Mouse (Mus musculus) myocyte (in vitro differentiated cells): ENCODE results near the gene Ankrd55. TPM values are rescaled to one million over a fixed set of nuclear protein-coding genes. Genes with fewer than 3 reads are reported as not detected.

Experiments used
- H3K27me3 ChIP-seq: one replicate; pipeline ENCODE4 v1.6.1; 2011; ENCODE audit not compliant: control insufficient read depth, insufficient read depth, insufficient read length
- H3K36me3 ChIP-seq: one replicate; pipeline ENCODE4 v1.6.1; 2011; ENCODE audit not compliant: control insufficient read depth, insufficient read depth
- H3K4me2 ChIP-seq: one replicate; pipeline ENCODE4 v1.6.1; 2011; ENCODE audit warnings: low read depth, control low read depth
- H3K4me3 ChIP-seq: one replicate; pipeline ENCODE4 v1.5.1; 2011; ENCODE audit warnings: mild to moderate bottlenecking, control low read depth, moderate library complexity
- H3K79me2 ChIP-seq: one replicate; pipeline ENCODE4 v1.6.1; 2011; ENCODE audit not compliant: control insufficient read depth, insufficient read depth
- H3ac ChIP-seq: one replicate; pipeline ENCODE4 v1.6.1; 2011; ENCODE audit not compliant: control insufficient read depth, insufficient read length
- CEBPB ChIP-seq: IDR thresholded peaks from 2 replicates; pipeline ENCODE4 v1.6.1; 2011; ENCODE audit warnings: mild to moderate bottlenecking, moderate library complexity; ENCODE audit not compliant: poor library complexity, insufficient read depth, severe bottlenecking
- E2F4 ChIP-seq: IDR thresholded peaks from one replicate; pipeline ENCODE4 v1.6.1; 2011; ENCODE audit warnings: mild to moderate bottlenecking, control low read depth, moderate library complexity; ENCODE audit not compliant: insufficient read depth
- MAX ChIP-seq: IDR thresholded peaks from one replicate; pipeline ENCODE4 v1.6.1; 2011; ENCODE audit warnings: low read depth, mild to moderate bottlenecking, control low read depth
- MYOD1 ChIP-seq, 3 experiments: IDR thresholded peaks; one replicate each; pipeline ENCODE4 v1.6.1; 2011; ENCODE audit warnings: control low read depth in 2 of 3, low read depth in 2 of 3, mild to moderate bottlenecking in 2 of 3, moderate library complexity in 1 of 3; ENCODE audit not compliant: insufficient read length in 2 of 3, control insufficient read depth in 1 of 3
- MYOG ChIP-seq, 3 experiments: IDR thresholded peaks; one replicate each; pipeline ENCODE4 v1.6.1; 2011; ENCODE audit warnings: control low read depth in 2 of 3, low read depth in 2 of 3, mild to moderate bottlenecking in 2 of 3; ENCODE audit not compliant: insufficient read length in 2 of 3, control insufficient read depth in 1 of 3, insufficient read depth in 1 of 3
- POLR2A ChIP-seq: IDR thresholded peaks from one replicate; pipeline ENCODE4 v1.6.1; 2011; ENCODE audit warnings: low read depth, mild to moderate bottlenecking, control low read depth, moderate library complexity; ENCODE audit not compliant: insufficient read length
- POLR2AphosphoS2 ChIP-seq: IDR thresholded peaks from one replicate; pipeline ENCODE4 v1.6.1; 2011; ENCODE audit warnings: low read depth, control low read depth; ENCODE audit not compliant: insufficient read length
- REST ChIP-seq: IDR thresholded peaks from one replicate; pipeline ENCODE4 v1.6.1; 2011; ENCODE audit warnings: mild to moderate bottlenecking, control low read depth, moderate library complexity; ENCODE audit not compliant: insufficient read depth, insufficient read length
- SRF ChIP-seq: IDR thresholded peaks from one replicate; pipeline ENCODE4 v1.6.1; 2011; ENCODE audit warnings: low read depth; ENCODE audit not compliant: control insufficient read depth, insufficient read length
- TCF12 ChIP-seq: IDR thresholded peaks from one replicate; pipeline ENCODE4 v1.6.1; 2011; ENCODE audit warnings: mild to moderate bottlenecking, control low read depth; ENCODE audit not compliant: poor library complexity, insufficient read depth, severe bottlenecking
- TCF3 ChIP-seq: IDR thresholded peaks from one replicate; pipeline ENCODE4 v1.6.1; 2011; ENCODE audit warnings: low read depth, control low read depth; ENCODE audit not compliant: insufficient read length
- USF1 ChIP-seq: IDR thresholded peaks from one replicate; pipeline ENCODE4 v1.6.1; 2011; ENCODE audit warnings: low read depth, mild to moderate bottlenecking, control low read depth, moderate library complexity
- polyA plus RNA-seq: library from polyadenylated mRNA; unstranded; fragments of >200 nt; fragmentation: generic; extraction: Trizol; gene quantifications from one replicate; pipeline ENCODE4 v1.2.1, GENCODE M21; 2012; ENCODE audit warnings: missing spikeins

Ankrd55 gene
- polyA plus RNA-seq, 1 experiment, result 0.59 TPM

GRCm38 (mm10) chr13:112259398-112259797 is 28.9 kb upstream of the Ankrd55 start:
- Histone ChIP-seq H3K27me3 (no peaks in the 10 kb centered on the region), H3K36me3 (no peaks in the 10 kb centered on the region), H3K4me3 (no peak overlapping the region), H3ac (no peak overlapping the region), H3K4me2 (no peak overlapping the region), H3K79me2 (no peaks in the 10 kb centered on the region)
- TF ChIP-seq MYOD1 (IDR thresholded peaks at IDR 0.05; ENCODE audit: control insufficient read depth in 1 of 3, insufficient read length in 2 of 3, low read depth in 2 of 3) (no peak), TCF3 (no peak), REST (no peak), E2F4 (no peak), TCF12 (no peak), MAX (no peak), CEBPB (no peak), SRF (no peak), POLR2AphosphoS2 (no peak), USF1 (no peak), POLR2A (no peak), MYOG (IDR thresholded peaks at IDR 0.05; ENCODE audit: control insufficient read depth in 1 of 3, insufficient read depth in 1 of 3, insufficient read length in 2 of 3, low read depth in 2 of 3) (no peak)

GRCm38 (mm10) chr13:112264666-112265065 is 23.6 kb upstream of the Ankrd55 start:
- Histone ChIP-seq H3K79me2 (no peaks in the 10 kb centered on the region), H3ac (no peak overlapping the region), H3K4me3 (no peak overlapping the region), H3K27me3 (peaks cover 11% of the 10 kb centered on the region), H3K4me2 (no peak overlapping the region), H3K36me3 (no peaks in the 10 kb centered on the region)
- no peak for TF ChIP-seq SRF
- TF ChIP-seq MAX, result no peak
- no peak for TF ChIP-seq E2F4
- TF ChIP-seq USF1, result no peak
- no peak for TF ChIP-seq TCF12
- no peak for TF ChIP-seq MYOG (IDR thresholded peaks at IDR 0.05; ENCODE audit: control insufficient read depth in 1 of 3, insufficient read depth in 1 of 3, insufficient read length in 2 of 3, low read depth in 2 of 3)
- TF ChIP-seq TCF3, result no peak
- TF ChIP-seq REST, result no peak
- TF ChIP-seq POLR2AphosphoS2, result no peak
- TF ChIP-seq POLR2A, result no peak
- TF ChIP-seq CEBPB, result no peak
- TF ChIP-seq MYOD1 (IDR thresholded peaks at IDR 0.05; ENCODE audit: control insufficient read depth in 1 of 3, insufficient read length in 2 of 3, low read depth in 2 of 3), result no peak

- Histone ChIP-seq H3K36me3 (no peaks in the 10 kb centered on the region), H3K79me2 (no peaks in the 10 kb centered on the region), H3K27me3 (peaks cover 11% of the 10 kb centered on the region), H3K4me3 (no peak overlapping the region), H3K4me2 (no peak overlapping the region), H3ac (no peak overlapping the region)
- no peak for TF ChIP-seq SRF
- TF ChIP-seq CEBPB, result no peak
- no peak for TF ChIP-seq MAX
- TF ChIP-seq TCF3, result no peak
- TF ChIP-seq MYOG (IDR thresholded peaks at IDR 0.05; ENCODE audit: control insufficient read depth in 1 of 3, insufficient read depth in 1 of 3, insufficient read length in 2 of 3, low read depth in 2 of 3), result no peak
- TF ChIP-seq E2F4, result no peak
- no peak for TF ChIP-seq MYOD1 (IDR thresholded peaks at IDR 0.05; ENCODE audit: control insufficient read depth in 1 of 3, insufficient read length in 2 of 3, low read depth in 2 of 3)
- TF ChIP-seq USF1, result no peak
- TF ChIP-seq POLR2AphosphoS2, result no peak
- TF ChIP-seq REST, result no peak
Measured at GRCm38 (mm10) chr13:112271901-112272537, 16.2 kb upstream of the Ankrd55 start.

GRCm38 (mm10) chr13:112274636-112275035 is 13.6 kb upstream of the Ankrd55 start:
- TF ChIP-seq MYOD1 (IDR thresholded peaks at IDR 0.05; ENCODE audit: control insufficient read depth in 1 of 3, insufficient read length in 2 of 3, low read depth in 2 of 3) (no peak), USF1 (no peak), REST (no peak), MYOG (IDR thresholded peaks at IDR 0.05; ENCODE audit: control insufficient read depth in 1 of 3, insufficient read depth in 1 of 3, insufficient read length in 2 of 3, low read depth in 2 of 3) (no peak), TCF12 (no peak), SRF (no peak), TCF3 (no peak)
- Histone ChIP-seq H3K36me3 (no peaks in the 10 kb centered on the region), H3K4me2 (no peak overlapping the region), H3K27me3 (no peaks in the 10 kb centered on the region), H3K4me3 (no peak overlapping the region), H3K79me2 (no peaks in the 10 kb centered on the region), H3ac (no peak overlapping the region)
